Mouse (Mus musculus): ENCODE measurements around the gene Tas2r144.

Gene Tas2r144

GRCm38 (mm10) chr6:42215028-42215427 lies at the start of gene Tas2r144:
Gene Tas2r144 (plus strand): TSS chr6:42215328.
- DNase-seq (ENCODE audit: low spot score in 2 of 2), result no peak

- DNase-seq (ENCODE audit: low spot score in 2 of 2), result no peak
These were observed 32.7 kb upstream of the Tas2r144 start for GRCm38 (mm10) chr6:42182462-42182861.

- no peak for DNase-seq (ENCODE audit: low spot score in 2 of 2)
These were observed 28.9 kb upstream of the Tas2r144 start for GRCm38 (mm10) chr6:42186230-42186629.

GRCm38 (mm10) chr6:42197710-42198109 lies 17.4 kb upstream of the Tas2r144 start:
- no peak for DNase-seq (ENCODE audit: low spot score in 2 of 2)

GRCm38 (mm10) chr6:42199498-42199897 lies 15.6 kb upstream of the Tas2r144 start:
- DNase-seq (ENCODE audit: low spot score in 2 of 2), result no peak

- DNase-seq (ENCODE audit: low spot score in 2 of 2), result no peak
These were observed 7.2 kb downstream of the Tas2r144 start for GRCm38 (mm10) chr6:42222286-42222685.

GRCm38 (mm10) chr6:42225046-42225445 lies 9.9 kb downstream of the Tas2r144 start:
- DNase-seq (ENCODE audit: low spot score in 2 of 2), result no peak

GRCm38 (mm10) chr6:42227240-42228101 lies 12.3 kb downstream of the Tas2r144 start:
- peak; percentile 24 to 38 for DNase-seq (ENCODE audit: low spot score in 2 of 2)

GRCm38 (mm10) chr6:42229610-42230009 lies 14.5 kb downstream of the Tas2r144 start:
- no peak for DNase-seq (ENCODE audit: low spot score in 2 of 2)

GRCm38 (mm10) chr6:42231191-42231590 lies 16.1 kb downstream of the Tas2r144 start:
- DNase-seq (ENCODE audit: low spot score in 2 of 2), result no peak

- DNase-seq (ENCODE audit: low spot score in 2 of 2), result no peak
These were observed 22.2 kb downstream of the Tas2r144 start for GRCm38 (mm10) chr6:42237276-42237805.

GRCm38 (mm10) chr6:42241311-42242045 lies 26.4 kb downstream of the Tas2r144 start:
- no peak for DNase-seq (ENCODE audit: low spot score in 2 of 2)

- peak; percentile 57 to 77 for DNase-seq (ENCODE audit: low spot score in 2 of 2)
These were observed 30.7 kb downstream of the Tas2r144 start, which contains the start of gene Gstk1 for GRCm38 (mm10) chr6:42245711-42246353. Gene Gstk1 (plus strand): TSS chr6:42245935.

GRCm38 (mm10) chr6:42247173-42247572 lies 32.0 kb downstream of the Tas2r144 start:
- DNase-seq (ENCODE audit: low spot score in 2 of 2), result no peak

GRCm38 (mm10) chr6:42247981-42248380 lies 32.9 kb downstream of the Tas2r144 start:
- no peak for DNase-seq (ENCODE audit: low spot score in 2 of 2)

GRCm38 (mm10) chr6:42251791-42252190 lies 36.7 kb downstream of the Tas2r144 start:
- no peak for DNase-seq (ENCODE audit: low spot score in 2 of 2)

GRCm38 (mm10) chr6:42253103-42253502 lies 38.0 kb downstream of the Tas2r144 start:
- no peak for DNase-seq (ENCODE audit: low spot score in 2 of 2)

- DNase-seq (ENCODE audit: low spot score in 2 of 2), result peak in 1 of 2 experiments; percentile 33
These were observed 42.3 kb downstream of the Tas2r144 start for GRCm38 (mm10) chr6:42257303-42257863.

GRCm38 (mm10) chr6:42260430-42260829 lies 45.3 kb downstream of the Tas2r144 start:
- no peak for DNase-seq (ENCODE audit: low spot score in 2 of 2)

- DNase-seq (ENCODE audit: low spot score in 2 of 2), result peak in 1 of 2 experiments; percentile 28
These were observed 46.5 kb downstream of the Tas2r144 start, which contains the start of gene Tmem139 for GRCm38 (mm10) chr6:42261524-42262170. Gene Tmem139 (plus strand): TSS chr6:42261970.

Measured in urinary bladder, adult 18-20 months (tissue).